24 mouse cellular contexts compared by ENCODE assay signal in genomic region chr12:118706626-118707025, GRCm38 (mm10).
A peak's percentile ranks its signal among the peaks of the same experiment; 100 is the strongest.
DNase-seq lines count a peak whose midpoint lies in the region; TF ChIP-seq lines count a peak whose summit lies in the region.
"Had no signal": no experiment of that assay in that cellular context is flagged by ENCODE, and none has a peak within 500 bp of the region (broad histone marks: within the 10 kb centered on the region; RNA-seq: fewer than 3 reads in every experiment).

No protein-coding gene starts in this region.

- no peak overlapping the region for H3K4me3 ChIP-seq in cerebellum, adult 2 months (replicated peaks; ENCODE audit: insufficient read depth, low read depth, low read length)
- H3K4me3 ChIP-seq: embryonic facial prominence, embryonic 12.5 days; hindbrain, embryonic 10.5 days; intestine, embryonic 15.5 days; megakaryocyte, embryonic 14.5 days had no signal

- no peaks in the 10 kb centered on the region for H3K27me3 ChIP-seq in cerebellum, adult 2 months (ENCODE audit: control insufficient read depth, insufficient read depth, low read length)
- H3K27me3 ChIP-seq: CH12.LX; embryonic facial prominence, embryonic 12.5 days; intestine, embryonic 15.5 days; Patski had no signal

- no peaks in the 10 kb centered on the region for H3K4me1 ChIP-seq in cerebellum, adult 2 months (ENCODE audit: control insufficient read depth, insufficient read depth, low read length)
- H3K4me1 ChIP-seq: embryonic facial prominence, embryonic 12.5 days; hindbrain, embryonic 10.5 days had no signal

- no peak overlapping the region for H3K27ac ChIP-seq in cerebellum, adult 2 months (ENCODE audit: insufficient read depth, low read length)
- H3K27ac ChIP-seq: embryonic facial prominence, embryonic 12.5 days; hindbrain, embryonic 10.5 days; intestine, embryonic 15.5 days; liver, embryonic 14.5 days; stomach, postnatal 0 days had no signal

- no peak for TF ChIP-seq POLR2A in cerebellum, adult 2 months (IDR thresholded peaks at IDR 0.05; ENCODE audit: borderline replicate concordance, insufficient read depth, low read length)

- intact Hi-C loops in left cerebral cortex, postnatal 14 days (cut with DNase I) = no loop called here

- TF ChIP-seq CTCF in cerebellum, adult 2 months (IDR thresholded peaks at IDR 0.05; ENCODE audit: borderline replicate concordance, insufficient read depth, low read depth, low read length) = no peak

- peak; percentile 29 to 68 for DNase-seq in layer of hippocampus, adult 18-20 months (ENCODE audit: low spot score in 2 of 2)
- DNase-seq in layer of hippocampus, postnatal 10 days (ENCODE audit: low spot score in 2 of 2) = no peak
- DNase-seq in right cerebral cortex, postnatal 25 days = peak; percentile 9
- no peak for DNase-seq in right cerebral cortex, postnatal 14 days
- DNase-seq in left cerebral cortex, postnatal 14 days (ENCODE audit: low spot score in 2 of 2) = peak; percentile 17 to 35
- DNase-seq in cerebellum, adult 2 months = no peak
- DNase-seq in liver = no peak
- DNase-seq: cerebellum, adult 11-12 months; cerebellum, postnatal 25 days; gastrocnemius, postnatal 14 days; kidney, adult 8-10 months; kidney, postnatal 10 days; lung, embryonic 14.5 days; lung, postnatal 36 days; midbrain, embryonic 14.5 days; thymus, postnatal 14 days had no signal

- WGBS in cerebellum, adult 2 months = 88% methylated on average over 7 of the region's 7 CpGs

Comparison
In these comparisons a context has a peak if more than half of its experiments do, and no peak if none do; other contexts are left out.
1. DNase-seq: peak in layer of hippocampus, adult 18-20 months (2 of 2), right cerebral cortex, postnatal 25 days (single experiment) and left cerebral cortex, postnatal 14 days (2 of 2); none in layer of hippocampus, postnatal 10 days (0 of 2), right cerebral cortex, postnatal 14 days (single experiment), cerebellum, adult 2 months (0 of 2) and liver (single experiment).